Mouse (Mus musculus) embryonic facial prominence, embryonic 15.5 days (tissue): Measurements from ENCODE around the gene Brca2. TPM values are rescaled to one million over a fixed set of nuclear protein-coding genes. Genes with fewer than 3 reads are reported as not detected.
A peak's percentile ranks its signal among the peaks of the same experiment; 100 is the strongest.

Source experiments
- ATAC-seq: fragments of 200-750 bp; cut with Nextera tagmentation; 2 replicates; pipeline ENCODE4 v1.8.0; 2017; ENCODE audit warnings: low read depth, moderate TSS enrichment; ENCODE audit not compliant: insufficient number of reproducible peaks, low FRiP score, low TSS enrichment
- H3K27ac ChIP-seq: fragments of 300-500 bp; sonication (generic); replicated peaks from 2 replicates; pipeline ENCODE4 v1.5.1; 2015; ENCODE audit warnings: mild to moderate bottlenecking, inconsistent platforms
- H3K27me3 ChIP-seq: fragments of 300-500 bp; sonication (generic); 2 replicates; pipeline ENCODE4 v1.6.1; 2015; ENCODE audit warnings: inconsistent platforms
- H3K36me3 ChIP-seq: fragments of 300-500 bp; sonication (generic); 2 replicates; pipeline ENCODE4 v1.6.1; 2015; ENCODE audit warnings: mild to moderate bottlenecking, inconsistent platforms
- H3K4me1 ChIP-seq: fragments of 300-500 bp; sonication (generic); 2 replicates; pipeline ENCODE4 v1.6.1; 2015; ENCODE audit warnings: inconsistent platforms
- H3K4me2 ChIP-seq: fragments of 300-500 bp; sonication (generic); replicated peaks from 2 replicates; pipeline ENCODE4 v1.6.1; 2015; ENCODE audit warnings: mild to moderate bottlenecking, inconsistent platforms
- H3K4me3 ChIP-seq: fragments of 300-500 bp; sonication (generic); replicated peaks from 2 replicates; pipeline ENCODE4 v1.5.1; 2015; ENCODE audit warnings: mild to moderate bottlenecking, inconsistent platforms
- H3K9ac ChIP-seq: fragments of 300-500 bp; sonication (generic); 2 replicates; pipeline ENCODE4 v1.6.1; 2015; ENCODE audit warnings: inconsistent platforms
- H3K9me3 ChIP-seq: fragments of 300-500 bp; sonication (generic); replicated peaks from 2 replicates; pipeline ENCODE4 v1.6.1; 2016; ENCODE audit warnings: inconsistent platforms
- WGBS: fragments of 180-500 bp; shearing (Covaris S2); methylation state at CpG from one replicate; pipeline ENCODE4 v1.1.7; 2015; 5-methylcytosine and 5-hydroxymethylcytosine counted together
- polyA plus RNA-seq: library from polyadenylated mRNA; unstranded; fragments of >200 nt; fragmentation: Nextera tagmentation; extraction: Ambion mirVana; gene quantifications from 2 replicates; pipeline ENCODE4 v1.2.1, GENCODE M21; 2015

Gene Brca2
- polyA plus RNA-seq, 1 experiment from 2014 or later = 20.3 TPM

- H3K27me3 ChIP-seq = no peaks in the 10 kb centered on the region
- 0 out of 2 replicates have a peak, but pooled peaks cover 4% of the 10 kb centered on the region for H3K4me1 ChIP-seq
- no peaks in the 10 kb centered on the region for H3K9me3 ChIP-seq
- H3K9ac ChIP-seq = no peak within 1 kb of the TSS
- no peak for ATAC-seq
- H3K36me3 ChIP-seq = no peaks in the 10 kb centered on the region
- no peak within 1 kb of the TSS for H3K4me3 ChIP-seq
- H3K4me2 ChIP-seq = no peak within 1 kb of the TSS
- no peak within 1 kb of the TSS for H3K27ac ChIP-seq
- WGBS = 35% methylated on average over 4 of the region's 4 CpGs
Measured at GRCm38 (mm10) chr5:150518064-150518463, 4.4 kb upstream of the Brca2 start, which contains the start of gene Zar1l. Gene Zar1l (minus strand): TSS chr5:150518164.

GRCm38 (mm10) chr5:150519551-150519950 is 2.9 kb upstream of the Brca2 start:
- H3K4me2 ChIP-seq = no peak overlapping the region
- no peak overlapping the region for H3K27ac ChIP-seq
- H3K4me3 ChIP-seq = no peak overlapping the region
- no peak for ATAC-seq
- H3K9me3 ChIP-seq = no peaks in the 10 kb centered on the region
- no peaks in the 10 kb centered on the region for H3K27me3 ChIP-seq
- 83% methylated on average over 1 of the region's 1 CpGs for whole genome bisulfite sequencing
- 0 out of 2 replicates have a peak, but pooled peaks cover 8% of the 10 kb centered on the region for H3K4me1 ChIP-seq
- no peak overlapping the region for H3K9ac ChIP-seq
- no peaks in the 10 kb centered on the region for H3K36me3 ChIP-seq

GRCm38 (mm10) chr5:150522867-150523234 is 421 bp downstream of the Brca2 start:
- Histone ChIP-seq H3K27ac (peak overlapping the region; percentile 79), H3K9me3 (no peaks in the 10 kb centered on the region), H3K4me1 (0 out of 2 replicates have a peak, but pooled peaks cover 8% of the 10 kb centered on the region), H3K4me2 (peak overlapping the region; percentile 60), H3K36me3 (no peaks in the 10 kb centered on the region), H3K27me3 (no peaks in the 10 kb centered on the region), H3K4me3 (peak overlapping the region; percentile 73), H3K9ac (peak overlapping the region; percentile 67)
- WGBS = 6% methylated on average over 11 of the region's 11 CpGs
- ATAC-seq = 0 out of 2 replicates have a peak, but pooled peaks have one; percentile 15

- no peak for ATAC-seq
- H3K4me1 ChIP-seq = 0 out of 2 replicates have a peak, but pooled peaks cover 8% of the 10 kb centered on the region
- no peaks in the 10 kb centered on the region for H3K27me3 ChIP-seq
- H3K27ac ChIP-seq = no peak overlapping the region
- no peak overlapping the region for H3K4me2 ChIP-seq
- H3K4me3 ChIP-seq = no peak overlapping the region
- H3K9me3 ChIP-seq = no peaks in the 10 kb centered on the region
- no peaks in the 10 kb centered on the region for H3K36me3 ChIP-seq
- 88% methylated on average over 2 of the region's 2 CpGs for WGBS
- no peak overlapping the region for H3K9ac ChIP-seq
Measured at GRCm38 (mm10) chr5:150525239-150525638, 2.8 kb downstream of the Brca2 start.

- no peak overlapping the region for H3K4me2 ChIP-seq
- H3K27me3 ChIP-seq = no peaks in the 10 kb centered on the region
- H3K27ac ChIP-seq = no peak overlapping the region
- 95% methylated on average over 1 of the region's 1 CpGs for whole genome bisulfite sequencing
- ATAC-seq = no peak
- no peaks in the 10 kb centered on the region for H3K4me1 ChIP-seq
- no peaks in the 10 kb centered on the region for H3K9me3 ChIP-seq
- no peak overlapping the region for H3K9ac ChIP-seq
- H3K4me3 ChIP-seq = no peak overlapping the region
- peaks cover 36% of the 10 kb centered on the region for H3K36me3 ChIP-seq
Measured at GRCm38 (mm10) chr5:150541302-150541701, 18.9 kb downstream of the Brca2 start.

- no peak overlapping the region for H3K27ac ChIP-seq
- no peak overlapping the region for H3K9ac ChIP-seq
- H3K9me3 ChIP-seq = no peaks in the 10 kb centered on the region
- no peak for ATAC-seq
- no peak overlapping the region for H3K4me2 ChIP-seq
- no peaks in the 10 kb centered on the region for H3K4me1 ChIP-seq
- H3K36me3 ChIP-seq = peaks cover 20% of the 10 kb centered on the region
- H3K27me3 ChIP-seq = no peaks in the 10 kb centered on the region
- H3K4me3 ChIP-seq = no peak overlapping the region
- WGBS = 78% methylated on average over 2 of the region's 2 CpGs
Measured at GRCm38 (mm10) chr5:150543184-150543583, 20.8 kb downstream of the Brca2 start.

- WGBS = 65% methylated on average over 3 of the region's 3 CpGs
- Histone ChIP-seq H3K9me3 (no peaks in the 10 kb centered on the region), H3K36me3 (peaks cover 25% of the 10 kb centered on the region), H3K27ac (no peak overlapping the region), H3K9ac (no peak overlapping the region), H3K4me1 (no peaks in the 10 kb centered on the region), H3K4me2 (no peak overlapping the region), H3K27me3 (no peaks in the 10 kb centered on the region), H3K4me3 (no peak overlapping the region)
- ATAC-seq = no peak
Measured at GRCm38 (mm10) chr5:150551637-150552036, 29.2 kb downstream of the Brca2 start.

- no peaks in the 10 kb centered on the region for H3K4me1 ChIP-seq
- no peak for ATAC-seq
- no peak overlapping the region for H3K4me3 ChIP-seq
- peaks cover 38% of the 10 kb centered on the region for H3K36me3 ChIP-seq
- no peak overlapping the region for H3K27ac ChIP-seq
- no peaks in the 10 kb centered on the region for H3K27me3 ChIP-seq
- H3K9ac ChIP-seq = no peak overlapping the region
- H3K4me2 ChIP-seq = no peak overlapping the region
- no peaks in the 10 kb centered on the region for H3K9me3 ChIP-seq
- WGBS = 88% methylated on average over 6 of the region's 6 CpGs
Measured at GRCm38 (mm10) chr5:150559519-150560103, 37.2 kb downstream of the Brca2 start.

GRCm38 (mm10) chr5:150560851-150561250 is 38.4 kb downstream of the Brca2 start:
- Histone ChIP-seq H3K27ac (no peak overlapping the region), H3K4me3 (no peak overlapping the region), H3K27me3 (no peaks in the 10 kb centered on the region), H3K9me3 (no peaks in the 10 kb centered on the region), H3K36me3 (peaks cover 36% of the 10 kb centered on the region), H3K4me1 (no peaks in the 10 kb centered on the region), H3K9ac (no peak overlapping the region), H3K4me2 (no peak overlapping the region)
- 97% methylated on average over 5 of the region's 5 CpGs for WGBS
- no peak for ATAC-seq

- Histone ChIP-seq H3K27me3 (no peaks in the 10 kb centered on the region), H3K27ac (no peak overlapping the region), H3K9ac (no peak overlapping the region), H3K4me2 (no peak overlapping the region), H3K4me3 (no peak overlapping the region), H3K4me1 (no peaks in the 10 kb centered on the region), H3K9me3 (no peaks in the 10 kb centered on the region), H3K36me3 (peaks cover 36% of the 10 kb centered on the region)
- ATAC-seq = no peak
Measured at GRCm38 (mm10) chr5:150561376-150561775, 38.9 kb downstream of the Brca2 start.

- no peak overlapping the region for H3K4me3 ChIP-seq
- no peaks in the 10 kb centered on the region for H3K27me3 ChIP-seq
- no peak overlapping the region for H3K9ac ChIP-seq
- peaks cover 36% of the 10 kb centered on the region for H3K36me3 ChIP-seq
- H3K27ac ChIP-seq = no peak overlapping the region
- WGBS = 86% methylated on average over 5 of the region's 5 CpGs
- H3K4me1 ChIP-seq = no peaks in the 10 kb centered on the region
- ATAC-seq = no peak
- H3K4me2 ChIP-seq = no peak overlapping the region
- H3K9me3 ChIP-seq = no peaks in the 10 kb centered on the region
Measured at GRCm38 (mm10) chr5:150561783-150562182, 39.4 kb downstream of the Brca2 start.

- Histone ChIP-seq H3K4me2 (no peak overlapping the region), H3K27ac (no peak overlapping the region), H3K4me3 (no peak overlapping the region), H3K27me3 (no peaks in the 10 kb centered on the region), H3K9ac (no peak overlapping the region), H3K36me3 (peaks cover 37% of the 10 kb centered on the region), H3K4me1 (no peaks in the 10 kb centered on the region), H3K9me3 (no peaks in the 10 kb centered on the region)
- ATAC-seq = no peak
- 93% methylated on average over 6 of the region's 6 CpGs for WGBS
Measured at GRCm38 (mm10) chr5:150564426-150564825, 42.0 kb downstream of the Brca2 start.
